Mouse (Mus musculus) MEL (cell line): ENCODE data around the gene Ccdc61.

ENCODE experiments used
- CTCF ChIP-seq, 3 experiments: IDR thresholded peaks in 2 of 3; conservative IDR thresholded peaks in 1 of 3; 2 replicates each; pipeline ENCODE4 v1.5.1; 2011 to 2012; ENCODE audit warnings: low read length in 3 of 3, low read depth in 2 of 3, mild to moderate bottlenecking in 2 of 3, improper control_type of control experiment in 1 of 3, inconsistent platforms in 1 of 3, mixed read lengths in 1 of 3, moderate library complexity in 1 of 3; ENCODE audit not compliant: control insufficient read depth in 1 of 3, insufficient read depth in 1 of 3, poor library complexity in 1 of 3, severe bottlenecking in 1 of 3
- EP300 ChIP-seq, 2 experiments: IDR thresholded peaks; 2 replicates each; pipeline ENCODE4 v1.6.1; 2011; ENCODE audit warnings: improper control_type of control experiment in 2 of 2, low read length in 2 of 2, low read depth in 1 of 2, mild to moderate bottlenecking in 1 of 2
- RCOR1 ChIP-seq: IDR thresholded peaks from 2 replicates; pipeline ENCODE4 v1.6.1; 2012; ENCODE audit warnings: low read depth, mild to moderate bottlenecking, inconsistent platforms, low read length, improper control_type of control experiment
- TAL1 ChIP-seq: IDR thresholded peaks from 2 replicates; pipeline ENCODE4 v1.6.1; 2012; ENCODE audit warnings: mild to moderate bottlenecking, inconsistent platforms, low read length, moderate library complexity, mixed read lengths

GRCm38 (mm10) chr7:18957569-18958383, 47.6 kb upstream of the Ccdc61 start:
- TF ChIP-seq EP300 (IDR thresholded peaks at IDR 0.05; ENCODE audit: low read depth in 1 of 2, low read length in 2 of 2) = no peak
- TF ChIP-seq CTCF (IDR thresholded peaks at IDR 0.05 in 2 of 3, conservative IDR thresholded peaks at IDR 0.05 in 1 of 3; ENCODE audit: control insufficient read depth in 1 of 3, insufficient read depth in 1 of 3, low read depth in 2 of 3, low read length in 3 of 3, poor library complexity in 1 of 3, severe bottlenecking in 1 of 3) = no peak; a peak in 1 of 6 replicates
- TF ChIP-seq TAL1 = no peak
- TF ChIP-seq RCOR1 = no peak
